Mouse (Mus musculus) lung, postnatal 4 days (tissue): ENCODE results near the gene Defb23.
"Not testable (repeated sequence)": the region's sequence is repeated elsewhere in the genome, so short reads cannot be mapped to it uniquely, and the experiment has no call there.

Experiments
- DNase-seq, 2 experiments: peaks; one replicate each; pipeline ENCODE4 v3.0.0; 2021

Defb23 gene

GRCm38 (mm10) chr2:152436983-152437860 lies 27.2 kb downstream of the Defb23 start:
- DNase-seq, result peak; percentile 84 to 91

- no peak for DNase-seq
Measured at GRCm38 (mm10) chr2:152436405-152436901, 28.0 kb downstream of the Defb23 start.

GRCm38 (mm10) chr2:152428481-152428880 lies 35.9 kb downstream of the Defb23 start:
- DNase-seq, result not testable (repeated sequence)

DNA sequence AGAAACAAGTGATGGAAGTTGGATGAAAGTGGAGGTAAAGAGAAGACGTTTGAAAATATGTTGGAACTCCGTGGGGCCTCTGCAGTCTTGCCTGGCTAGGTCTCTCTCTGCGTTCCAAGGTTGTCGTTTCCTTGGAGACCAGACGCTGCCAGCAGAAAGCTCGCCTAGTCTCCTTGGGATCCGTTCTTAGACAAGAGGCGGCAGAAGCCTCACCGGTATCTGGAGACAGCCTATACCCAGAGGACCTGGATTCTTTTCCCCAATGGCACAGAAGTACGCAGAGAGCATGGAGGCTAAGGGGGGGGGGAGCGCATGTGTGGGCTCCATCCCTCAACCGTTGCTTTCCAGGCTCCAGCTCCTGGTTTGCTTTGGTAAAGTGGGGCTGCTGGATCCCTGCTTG lies 36.9 kb downstream of the Defb23 start:
- no peak for DNase-seq

- DNase-seq, result no peak
Measured at GRCm38 (mm10) chr2:152415786-152416185, 48.6 kb downstream of the Defb23 start.

- no peak for DNase-seq
Measured at GRCm38 (mm10) chr2:152415287-152415686, 49.1 kb downstream of the Defb23 start, which contains the start of gene 6820408C15Rik. TSS of gene 6820408C15Rik (plus strand) at chr2:152415587.

DNA sequence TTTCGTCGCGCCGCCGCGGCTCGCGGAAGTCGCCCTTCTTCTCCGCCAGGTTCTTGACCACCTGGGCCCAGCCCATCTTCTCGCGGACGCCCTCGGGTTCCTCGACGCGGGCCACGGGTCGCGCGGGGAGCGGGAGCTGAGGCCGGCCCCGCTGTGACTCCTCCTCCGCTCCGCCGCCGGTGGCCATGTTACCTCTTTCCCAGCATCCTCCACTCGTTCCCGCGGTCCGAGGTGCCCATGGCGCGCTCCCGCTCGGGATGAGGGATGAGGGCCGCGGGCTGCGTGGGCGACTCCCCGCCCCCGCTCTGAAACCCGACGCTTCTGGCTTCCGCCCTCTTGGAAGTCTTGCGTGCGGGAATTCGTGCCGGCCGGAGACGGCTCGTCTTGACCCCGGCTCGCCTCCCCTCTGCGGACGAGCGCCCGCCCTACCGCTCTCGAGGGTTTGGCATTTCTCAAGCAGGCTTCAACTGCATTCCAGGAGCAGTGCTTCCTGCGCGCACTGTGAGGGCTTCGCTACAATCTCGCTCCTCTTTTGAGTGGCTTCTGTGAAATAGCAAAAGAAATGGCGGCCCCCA lies 49.7 kb downstream of the Defb23 start, which contains the start of gene Zcchc3:
Zcchc3 (minus strand) TSS at position 437 of the 575 bp plus-strand sequence.
- peak; percentile 91 to 96 for DNase-seq

DNA sequence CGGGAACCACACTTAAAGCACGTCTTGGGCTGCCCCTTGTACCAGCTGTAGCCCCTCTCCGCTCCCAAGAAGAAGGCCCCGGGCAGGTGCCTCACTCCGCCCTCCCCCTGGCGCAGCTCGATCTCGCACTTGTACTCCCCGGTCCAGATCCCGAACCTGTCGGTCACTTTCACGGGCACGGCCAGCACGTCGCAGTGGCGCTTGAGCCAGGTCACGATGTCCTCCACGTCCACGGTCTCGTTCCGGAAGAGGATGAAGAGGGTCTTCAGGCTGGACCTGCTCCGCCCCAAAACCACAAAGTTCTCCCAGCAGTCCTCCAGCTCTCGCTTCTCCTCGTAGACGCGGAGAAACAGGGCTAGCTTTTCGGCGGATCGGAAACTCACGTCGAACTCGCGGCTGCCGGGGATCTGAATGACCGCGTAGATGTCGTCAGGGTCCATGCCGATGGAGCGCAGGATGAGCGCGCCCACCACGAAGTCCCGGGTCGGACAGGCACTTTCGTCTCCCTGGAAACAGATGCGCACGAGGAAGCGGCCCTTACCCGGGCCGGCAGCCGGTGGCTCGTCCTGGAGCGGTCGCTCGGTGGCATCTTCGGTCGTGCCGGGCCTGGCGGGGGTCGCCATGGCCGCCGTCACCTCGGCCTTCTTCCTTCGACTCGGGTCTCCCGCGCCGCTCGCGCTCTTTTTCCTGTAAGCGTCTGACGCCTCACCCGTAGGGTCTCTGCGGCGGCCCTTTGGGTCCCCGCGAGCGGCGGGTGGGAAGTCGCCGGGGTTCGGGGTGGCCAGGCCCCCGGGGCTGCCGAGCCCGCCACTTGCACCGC lies 50.4 kb downstream of the Defb23 start:
- peak in 1 of 2 experiments; percentile 64 for DNase-seq

- DNase-seq, result peak; percentile 33 to 40
Measured at GRCm38 (mm10) chr2:152413158-152413764, 51.2 kb downstream of the Defb23 start.

DNA sequence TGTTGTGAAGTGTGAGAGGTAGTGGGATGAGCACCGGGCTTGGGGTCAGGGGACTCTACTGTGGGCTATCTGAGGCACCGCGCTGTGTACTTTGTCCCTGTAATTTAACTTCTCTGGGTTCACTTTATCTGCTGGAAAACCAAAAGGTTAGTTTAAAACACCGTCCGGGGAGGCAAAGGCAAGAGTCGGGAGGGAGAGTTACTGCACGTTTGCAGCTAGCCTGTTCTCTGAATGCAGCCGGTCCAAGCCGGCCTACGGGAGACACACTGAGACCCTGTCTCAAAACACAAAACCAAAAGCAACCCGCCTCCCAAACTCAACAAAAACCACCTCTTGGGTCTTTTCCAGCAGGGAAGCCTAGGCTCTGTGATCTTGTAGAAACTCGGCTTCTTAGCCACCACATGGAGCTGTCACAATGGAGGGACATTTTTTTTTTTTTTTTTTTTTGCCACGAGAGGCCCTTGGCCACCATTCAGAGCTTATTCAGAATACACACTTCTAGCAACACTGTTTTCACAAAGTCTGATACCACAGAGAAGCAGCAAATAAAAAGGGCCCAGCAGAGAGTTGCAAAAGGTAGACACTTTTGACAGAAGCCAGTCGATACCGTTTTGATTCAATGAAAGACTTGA lies 51.8 kb downstream of the Defb23 start:
- DNase-seq, result no peak

DNA sequence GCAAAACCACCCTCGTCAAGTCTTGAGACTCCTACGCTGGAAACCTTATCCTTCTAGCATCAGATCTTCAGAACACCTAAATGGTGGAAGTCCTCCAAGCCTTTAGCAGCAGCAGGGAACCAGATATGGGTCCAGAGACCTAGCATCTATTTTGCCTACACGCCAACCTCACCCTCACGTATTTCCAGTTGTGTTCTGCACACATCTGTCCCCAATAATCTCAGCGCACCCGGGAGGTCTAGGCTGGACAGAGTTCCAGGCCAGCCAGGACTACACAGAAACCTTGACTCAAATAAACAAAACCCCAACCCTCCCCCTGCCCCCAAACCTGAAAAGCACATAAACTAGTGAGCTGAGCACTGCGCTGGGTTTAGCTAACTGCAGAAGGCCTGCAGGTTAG lies 52.9 kb downstream of the Defb23 start:
- no peak for DNase-seq

GRCm38 (mm10) chr2:152410971-152411371 lies 53.4 kb downstream of the Defb23 start:
- DNase-seq, result peak; percentile 90 to 94

DNA sequence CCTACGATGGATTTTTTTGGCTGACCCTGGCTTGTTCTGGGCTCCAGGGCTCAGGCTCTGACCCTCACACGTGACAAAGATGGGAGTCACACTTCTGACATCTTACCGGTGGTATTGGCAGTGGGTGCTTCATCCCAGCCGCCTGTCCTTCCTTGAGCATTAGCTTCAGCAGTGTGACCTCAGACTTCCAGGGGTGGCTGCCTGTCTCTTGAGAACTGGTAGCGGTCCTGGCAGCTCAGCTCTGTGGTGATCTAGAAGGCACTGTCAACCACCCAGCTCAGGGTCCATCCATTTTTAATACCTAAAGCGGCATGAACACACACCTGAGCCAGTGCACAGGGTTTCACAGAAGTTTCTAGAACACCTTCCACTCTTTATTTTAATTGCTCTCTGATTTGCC lies 54.6 kb downstream of the Defb23 start:
- no peak for DNase-seq
